Mouse (Mus musculus): ENCODE measurements around the gene Setd7. TPM values are rescaled to one million over a fixed set of nuclear protein-coding genes. Genes with fewer than 3 reads are reported as not detected.
A peak's percentile ranks its signal among the peaks of the same experiment; 100 is the strongest.
"Not testable (repeated sequence)": the region's sequence is repeated elsewhere in the genome, so short reads cannot be mapped to it uniquely, and the experiment has no call there.

Gene Setd7
- polyA plus RNA-seq, 1 experiment from 2014 or later = 3.6 TPM

DNA sequence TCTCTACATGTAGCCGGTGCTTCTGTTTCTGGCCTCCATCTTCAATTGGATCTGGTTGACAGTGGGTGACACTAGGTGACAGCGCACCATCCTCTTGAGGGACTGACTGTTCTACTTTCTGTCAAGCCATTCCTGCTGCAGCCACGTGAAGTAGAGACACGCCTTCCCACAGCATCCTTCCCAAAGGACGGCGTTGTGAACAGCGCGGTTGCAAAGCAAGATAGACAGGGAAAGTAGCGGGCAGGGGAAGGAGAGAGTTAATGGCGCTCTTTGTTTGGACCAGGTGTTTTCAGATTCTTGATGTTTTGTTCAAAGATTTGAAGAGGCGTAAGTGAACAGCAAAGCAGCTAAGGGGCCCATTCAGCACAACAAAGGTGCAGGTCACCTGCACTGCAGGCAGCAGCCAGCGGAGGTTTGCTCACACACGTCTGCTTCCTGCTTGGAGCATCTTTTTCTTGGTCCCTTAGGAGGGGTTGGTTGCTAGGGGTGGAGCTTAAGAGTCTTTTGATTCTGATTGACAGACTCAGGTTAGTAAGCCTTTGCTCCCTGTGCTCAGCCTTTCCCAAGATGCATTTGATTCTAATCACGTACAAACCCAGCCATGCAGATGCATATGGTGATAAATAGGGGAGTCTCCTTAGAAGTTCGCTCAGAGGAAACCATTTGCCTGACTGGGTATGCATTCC, 29.7 kb upstream of the Setd7 start:
- Histone ChIP-seq H3K4me3 (replicated peaks; ENCODE audit: low read depth, low read length) (peak overlapping the region; percentile 8; the same call in 1 of the 2 replicates), H3K9ac (replicated peaks; ENCODE audit: low read length) (0 out of 2 replicates have a peak overlapping the region, but pooled peaks have one; percentile 16), H3K4me2 (ENCODE audit: low read length) (peak overlapping the region; percentile 49), H3K27ac (replicated peaks; ENCODE audit: low read depth, low read length) (peak overlapping the region; percentile 73), H3K36me3 (ENCODE audit: control insufficient read depth, insufficient read depth, low read length) (no peaks in the 10 kb centered on the region), H3K9me3 (ENCODE audit: control insufficient read depth, low read length) (no peaks in the 10 kb centered on the region), H3K27me3 (ENCODE audit: control insufficient read depth, insufficient read depth, low read length) (no peaks in the 10 kb centered on the region), H3K4me1 (ENCODE audit: control insufficient read depth, insufficient read depth, low read length) (peaks cover 11% of the 10 kb centered on the region)
- DNase-seq (peak; percentile 85), ATAC-seq (ENCODE audit: low FRiP score, low TSS enrichment) (peak; percentile 85)
- WGBS = 19% methylated on average over 15 of the region's 15 CpGs

DNA sequence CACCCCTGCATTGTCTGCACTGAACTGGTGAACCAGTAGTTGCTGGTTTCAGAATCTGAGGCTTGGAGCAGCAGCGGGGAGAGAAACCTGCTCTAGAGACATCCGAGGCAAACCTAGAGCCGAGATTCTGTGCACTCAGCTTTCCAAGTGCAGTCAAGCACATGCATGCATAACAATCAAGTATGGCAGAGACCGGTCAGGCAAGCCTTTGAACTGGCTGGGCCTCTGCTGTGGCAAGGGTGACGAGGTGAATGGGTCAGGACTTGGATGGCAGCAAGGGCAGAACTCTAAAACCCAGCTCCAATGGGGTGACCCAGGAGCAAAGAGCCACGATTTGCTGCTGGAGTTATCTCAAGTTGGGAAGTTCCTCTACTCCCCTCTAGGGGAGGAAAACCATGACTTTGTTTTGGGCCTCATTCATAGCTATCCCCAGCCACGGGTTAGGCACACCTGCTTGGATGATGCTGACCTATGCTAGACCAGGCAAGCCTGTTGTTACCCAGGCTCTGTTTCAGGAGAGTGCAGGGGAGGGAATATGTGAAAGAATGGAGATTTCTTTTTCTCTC, 27.1 kb upstream of the Setd7 start:
- no peak overlapping the region for H3K9ac ChIP-seq (replicated peaks; ENCODE audit: low read length)
- no peaks in the 10 kb centered on the region for H3K9me3 ChIP-seq (ENCODE audit: control insufficient read depth, low read length)
- H3K4me3 ChIP-seq (replicated peaks; ENCODE audit: low read depth, low read length) = no peak overlapping the region
- H3K27me3 ChIP-seq (ENCODE audit: control insufficient read depth, insufficient read depth, low read length) = no peaks in the 10 kb centered on the region
- H3K4me2 ChIP-seq (ENCODE audit: low read length) = no peak overlapping the region
- WGBS = 61% methylated on average over 7 of the region's 7 CpGs
- no peak overlapping the region for H3K27ac ChIP-seq (replicated peaks; ENCODE audit: low read depth, low read length)
- ATAC-seq (ENCODE audit: low FRiP score, low TSS enrichment) = no peak
- no peaks in the 10 kb centered on the region for H3K36me3 ChIP-seq (ENCODE audit: control insufficient read depth, insufficient read depth, low read length)
- H3K4me1 ChIP-seq (ENCODE audit: control insufficient read depth, insufficient read depth, low read length) = peaks cover 14% of the 10 kb centered on the region
- no peak for DNase-seq

- 29% methylated on average over 18 of the region's 18 CpGs for WGBS
- Histone ChIP-seq H3K4me3 (replicated peaks; ENCODE audit: low read depth, low read length) (no peak overlapping the region), H3K4me1 (ENCODE audit: control insufficient read depth, insufficient read depth, low read length) (0 out of 2 replicates have a peak, but pooled peaks cover 3% of the 10 kb centered on the region), H3K36me3 (ENCODE audit: control insufficient read depth, insufficient read depth, low read length) (no peaks in the 10 kb centered on the region), H3K9me3 (ENCODE audit: control insufficient read depth, low read length) (no peaks in the 10 kb centered on the region), H3K4me2 (ENCODE audit: low read length) (peak overlapping the region; percentile 5; the same call in 1 of the 2 replicates), H3K27ac (replicated peaks; ENCODE audit: low read depth, low read length) (0 out of 2 replicates have a peak overlapping the region, but pooled peaks have one; percentile 5), H3K9ac (replicated peaks; ENCODE audit: low read length) (no peak overlapping the region), H3K27me3 (ENCODE audit: control insufficient read depth, insufficient read depth, low read length) (no peaks in the 10 kb centered on the region)
- peak; percentile 70; the same call in 1 of the 2 replicates for ATAC-seq (ENCODE audit: low FRiP score, low TSS enrichment)
- peak; percentile 93 for DNase-seq
Measured at GRCm38 (mm10) chr3:51583574-51584391, 23.1 kb upstream of the Setd7 start.

DNA sequence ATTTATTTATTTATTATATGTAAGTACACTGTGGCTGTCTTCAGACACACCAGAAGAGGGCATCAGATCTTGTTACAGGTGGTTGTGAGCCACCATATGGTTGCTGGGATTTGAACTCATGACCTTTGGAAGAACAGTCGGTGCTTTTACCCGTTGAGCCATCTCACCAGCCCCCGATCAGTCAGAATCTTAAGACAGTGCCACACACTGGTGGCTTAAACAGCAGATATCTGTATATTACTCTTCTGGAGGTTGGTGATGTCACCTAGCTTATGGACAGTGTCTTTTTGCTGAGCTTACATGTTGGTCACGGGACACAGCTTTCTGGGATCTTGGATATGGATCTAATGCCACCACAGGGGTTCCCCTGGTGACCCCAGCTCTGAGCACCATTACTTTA, 18.6 kb upstream of the Setd7 start:
- not testable (repeated sequence) for H3K27me3 ChIP-seq (ENCODE audit: control insufficient read depth, insufficient read depth, low read length); ATAC-seq (ENCODE audit: low FRiP score, low TSS enrichment); H3K4me2 ChIP-seq (ENCODE audit: low read length); H3K4me1 ChIP-seq (ENCODE audit: control insufficient read depth, insufficient read depth, low read length); H3K9me3 ChIP-seq (ENCODE audit: control insufficient read depth, low read length); DNase-seq; H3K9ac ChIP-seq (replicated peaks; ENCODE audit: low read length); H3K36me3 ChIP-seq (ENCODE audit: control insufficient read depth, insufficient read depth, low read length); H3K27ac ChIP-seq (replicated peaks; ENCODE audit: low read depth, low read length); H3K4me3 ChIP-seq (replicated peaks; ENCODE audit: low read depth, low read length)
- WGBS = 84% methylated on average over 4 of the region's 4 CpGs

GRCm38 (mm10) chr3:51577816-51578749, 17.4 kb upstream of the Setd7 start:
- H3K4me2 ChIP-seq (ENCODE audit: low read length) = no peak overlapping the region
- H3K9me3 ChIP-seq (ENCODE audit: control insufficient read depth, low read length) = no peaks in the 10 kb centered on the region
- no peaks in the 10 kb centered on the region for H3K27me3 ChIP-seq (ENCODE audit: control insufficient read depth, insufficient read depth, low read length)
- ATAC-seq (ENCODE audit: low FRiP score, low TSS enrichment) = no peak
- H3K4me1 ChIP-seq (ENCODE audit: control insufficient read depth, insufficient read depth, low read length) = no peaks in the 10 kb centered on the region
- H3K4me3 ChIP-seq (replicated peaks; ENCODE audit: low read depth, low read length) = no peak overlapping the region
- 86% methylated on average over 12 of the region's 12 CpGs for WGBS
- H3K27ac ChIP-seq (replicated peaks; ENCODE audit: low read depth, low read length) = no peak overlapping the region
- no peaks in the 10 kb centered on the region for H3K36me3 ChIP-seq (ENCODE audit: control insufficient read depth, insufficient read depth, low read length)
- no peak overlapping the region for H3K9ac ChIP-seq (replicated peaks; ENCODE audit: low read length)
- no peak for DNase-seq

GRCm38 (mm10) chr3:51577359-51577758, 16.7 kb upstream of the Setd7 start:
- 34% methylated on average over 11 of the region's 11 CpGs for WGBS
- no peaks in the 10 kb centered on the region for H3K9me3 ChIP-seq (ENCODE audit: control insufficient read depth, low read length)
- no peaks in the 10 kb centered on the region for H3K27me3 ChIP-seq (ENCODE audit: control insufficient read depth, insufficient read depth, low read length)
- no peak overlapping the region for H3K4me2 ChIP-seq (ENCODE audit: low read length)
- 0 out of 2 replicates have a peak, but pooled peaks have one; percentile 55 for ATAC-seq (ENCODE audit: low FRiP score, low TSS enrichment)
- H3K36me3 ChIP-seq (ENCODE audit: control insufficient read depth, insufficient read depth, low read length) = no peaks in the 10 kb centered on the region
- H3K9ac ChIP-seq (replicated peaks; ENCODE audit: low read length) = no peak overlapping the region
- H3K4me3 ChIP-seq (replicated peaks; ENCODE audit: low read depth, low read length) = no peak overlapping the region
- no peaks in the 10 kb centered on the region for H3K4me1 ChIP-seq (ENCODE audit: control insufficient read depth, insufficient read depth, low read length)
- no peak overlapping the region for H3K27ac ChIP-seq (replicated peaks; ENCODE audit: low read depth, low read length)
- DNase-seq = peak; percentile 42

GRCm38 (mm10) chr3:51573915-51574314, 13.2 kb upstream of the Setd7 start:
- H3K9me3 ChIP-seq (ENCODE audit: control insufficient read depth, low read length) = no peaks in the 10 kb centered on the region
- DNase-seq (no peak), ATAC-seq (ENCODE audit: low FRiP score, low TSS enrichment) (no peak)
- H3K9ac ChIP-seq (replicated peaks; ENCODE audit: low read length) = no peak overlapping the region
- H3K36me3 ChIP-seq (ENCODE audit: control insufficient read depth, insufficient read depth, low read length) = no peaks in the 10 kb centered on the region
- H3K27me3 ChIP-seq (ENCODE audit: control insufficient read depth, insufficient read depth, low read length) = no peaks in the 10 kb centered on the region
- no peak overlapping the region for H3K4me3 ChIP-seq (replicated peaks; ENCODE audit: low read depth, low read length)
- no peak overlapping the region for H3K27ac ChIP-seq (replicated peaks; ENCODE audit: low read depth, low read length)
- no peak overlapping the region for H3K4me2 ChIP-seq (ENCODE audit: low read length)
- no peaks in the 10 kb centered on the region for H3K4me1 ChIP-seq (ENCODE audit: control insufficient read depth, insufficient read depth, low read length)
- WGBS = 75% methylated on average over 9 of the region's 9 CpGs

DNA sequence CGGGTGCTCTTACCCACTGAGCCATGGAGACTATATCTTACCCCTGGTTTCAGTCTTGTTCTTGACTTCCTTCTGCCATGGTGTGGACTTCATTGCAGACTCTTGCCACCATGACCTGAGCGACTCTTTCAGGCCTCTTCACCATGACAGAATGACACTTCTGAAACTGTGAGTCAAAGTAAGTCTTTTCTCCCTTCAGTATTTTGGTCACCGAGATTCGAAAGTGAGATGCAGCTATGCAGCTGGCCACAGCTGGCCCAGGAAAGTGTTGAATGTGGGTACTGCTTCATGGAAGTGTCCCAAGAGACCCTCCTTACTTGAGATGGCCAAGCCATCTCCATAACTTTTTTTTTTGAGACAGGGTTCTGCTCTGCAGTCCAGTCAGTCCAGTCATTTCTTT, 9.5 kb upstream of the Setd7 start:
- DNase-seq = no peak
- no peaks in the 10 kb centered on the region for H3K36me3 ChIP-seq (ENCODE audit: control insufficient read depth, insufficient read depth, low read length)
- no peaks in the 10 kb centered on the region for H3K27me3 ChIP-seq (ENCODE audit: control insufficient read depth, insufficient read depth, low read length)
- no peak for ATAC-seq (ENCODE audit: low FRiP score, low TSS enrichment)
- 95% methylated on average over 4 of the region's 4 CpGs for WGBS
- no peak overlapping the region for H3K4me3 ChIP-seq (replicated peaks; ENCODE audit: low read depth, low read length)
- H3K4me1 ChIP-seq (ENCODE audit: control insufficient read depth, insufficient read depth, low read length) = no peaks in the 10 kb centered on the region
- no peak overlapping the region for H3K27ac ChIP-seq (replicated peaks; ENCODE audit: low read depth, low read length)
- no peaks in the 10 kb centered on the region for H3K9me3 ChIP-seq (ENCODE audit: control insufficient read depth, low read length)
- H3K4me2 ChIP-seq (ENCODE audit: low read length) = no peak overlapping the region
- no peak overlapping the region for H3K9ac ChIP-seq (replicated peaks; ENCODE audit: low read length)
